Mouse (Mus musculus) E14TG2a.4 (cell line): ENCODE results near the gene Trappc3l.

Source experiments
- H3K27me3 ChIP-seq: 2 replicates; pipeline ENCODE4 v1.6.1; 2014; ENCODE audit warnings: low read length, control low read depth; ENCODE audit not compliant: insufficient read depth
- H3K36me3 ChIP-seq: 2 replicates; pipeline ENCODE4 v1.6.1; 2014; ENCODE audit warnings: low read length, control low read depth; ENCODE audit not compliant: insufficient read depth
- H3K4me1 ChIP-seq: replicated peaks from 2 replicates; pipeline ENCODE4 v1.6.1; 2014; ENCODE audit warnings: low read depth, low read length, control low read depth
- H3K4me3 ChIP-seq: replicated peaks from 2 replicates; pipeline ENCODE4 v1.5.1; 2014; ENCODE audit warnings: mild to moderate bottlenecking, low read length
- H3K9me3 ChIP-seq: 2 replicates; pipeline ENCODE4 v1.6.1; 2014; ENCODE audit warnings: low read length, control low read depth
- CTCF ChIP-seq: conservative IDR thresholded peaks from 2 replicates; pipeline ENCODE4 v1.5.1; 2014; ENCODE audit warnings: low read length
- NANOG ChIP-seq: IDR thresholded peaks from 2 replicates; pipeline ENCODE4 v1.6.1; 2014; ENCODE audit warnings: borderline replicate concordance, low read length, mixed read lengths
- POU5F1 ChIP-seq: IDR thresholded peaks from 2 replicates; pipeline ENCODE4 v1.6.1; 2014; ENCODE audit warnings: low read length, borderline replicate concordance

Trappc3l gene

DNA sequence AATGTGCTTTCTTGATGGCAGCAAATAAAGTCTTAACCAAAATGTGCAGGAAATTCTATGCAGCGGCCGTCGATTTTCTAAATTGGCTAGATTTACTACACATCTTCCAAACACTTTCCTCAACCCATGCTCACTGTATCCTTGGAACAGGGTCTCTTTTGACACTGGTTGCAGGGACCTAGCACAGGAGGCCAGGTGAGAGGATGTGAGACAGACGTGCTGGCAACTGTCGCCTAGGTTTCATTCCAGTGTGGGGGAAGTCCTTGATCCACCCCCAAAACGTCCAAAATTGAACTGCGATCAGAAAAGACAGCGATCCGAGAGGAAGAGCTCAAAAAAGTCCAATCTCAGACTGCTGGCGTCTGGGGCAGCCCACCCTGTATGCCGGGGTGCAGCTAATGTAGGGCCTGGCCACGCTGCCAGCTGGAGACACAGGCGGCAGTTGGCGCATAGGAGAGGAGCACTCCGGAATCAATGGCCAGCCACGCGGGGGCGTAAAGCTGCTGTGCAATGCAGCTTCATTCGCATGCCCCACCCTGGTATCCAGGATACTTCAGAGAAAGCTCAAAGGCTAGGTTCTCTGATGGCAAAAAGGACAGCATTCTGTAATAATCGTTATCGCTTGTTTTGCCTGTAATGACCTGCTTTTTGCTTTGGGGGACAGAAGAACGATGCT, 3.6 kb upstream of the Trappc3l start:
- Histone ChIP-seq H3K4me1 (peaks cover 21% of the 10 kb centered on the region), H3K4me3 (peak overlapping the region; percentile 49), H3K36me3 (no peaks in the 10 kb centered on the region), H3K9me3 (no peaks in the 10 kb centered on the region), H3K27me3 (0 out of 2 replicates have a peak, but pooled peaks cover 5% of the 10 kb centered on the region)
- no peak for TF ChIP-seq NANOG
- TF ChIP-seq CTCF = peak; percentile 29

DNA sequence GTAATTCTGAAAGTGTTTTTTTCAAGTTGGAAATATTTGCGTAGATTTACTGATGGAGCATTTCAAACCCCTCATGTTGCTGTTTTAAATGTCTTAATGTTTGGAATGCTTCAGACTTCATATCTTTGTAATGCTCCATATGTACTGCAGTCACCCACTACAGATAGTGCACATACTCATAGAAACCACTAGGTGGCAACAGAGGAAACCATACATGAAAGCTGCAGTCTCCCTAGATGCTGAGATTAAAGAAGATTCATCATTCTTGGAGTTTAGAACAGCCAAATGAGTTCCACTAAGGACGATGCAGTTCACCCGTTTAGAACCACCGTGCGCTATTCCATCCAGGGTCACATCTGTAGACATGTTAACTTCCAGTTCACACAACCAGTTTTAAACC, 810 bp upstream of the Trappc3l start:
- TF ChIP-seq POU5F1 (no peak), NANOG (no peak), CTCF (peak; percentile 87)
- no peaks in the 10 kb centered on the region for H3K36me3 ChIP-seq

DNA sequence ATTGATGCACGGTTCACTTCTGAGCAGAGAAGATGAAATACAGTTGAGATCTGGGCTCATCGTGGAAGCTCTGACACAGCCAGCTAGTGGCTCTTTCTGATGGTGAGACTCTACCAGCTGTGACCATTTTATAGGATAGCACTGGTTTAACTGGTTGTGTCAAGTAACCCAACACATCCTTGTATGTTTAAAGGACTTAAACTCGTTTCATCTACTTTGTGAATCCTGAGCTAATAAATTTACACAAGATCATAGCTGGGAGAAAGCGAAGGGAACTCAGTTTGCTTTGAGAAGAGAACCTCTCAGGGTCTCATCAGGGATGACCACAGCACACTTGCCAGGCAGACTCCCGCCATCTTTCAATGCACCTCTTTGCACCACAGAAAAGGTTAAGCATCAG, 6.8 kb downstream of the Trappc3l start, which contains the start of gene Calhm4:
Gene Calhm4, minus strand, starts transcription at position 101 of the 400 bp plus-strand sequence.
- TF ChIP-seq NANOG (no peak), CTCF (no peak), POU5F1 (no peak)
- H3K36me3 ChIP-seq = no peaks in the 10 kb centered on the region

More for the DNA sequence above, 810 bp upstream of the Trappc3l start:
- Histone ChIP-seq H3K27me3 (0 out of 2 replicates have a peak, but pooled peaks cover 5% of the 10 kb centered on the region), H3K4me1 (peaks cover 12% of the 10 kb centered on the region), H3K9me3 (no peaks in the 10 kb centered on the region), H3K4me3 (no peak overlapping the region)

DNA sequence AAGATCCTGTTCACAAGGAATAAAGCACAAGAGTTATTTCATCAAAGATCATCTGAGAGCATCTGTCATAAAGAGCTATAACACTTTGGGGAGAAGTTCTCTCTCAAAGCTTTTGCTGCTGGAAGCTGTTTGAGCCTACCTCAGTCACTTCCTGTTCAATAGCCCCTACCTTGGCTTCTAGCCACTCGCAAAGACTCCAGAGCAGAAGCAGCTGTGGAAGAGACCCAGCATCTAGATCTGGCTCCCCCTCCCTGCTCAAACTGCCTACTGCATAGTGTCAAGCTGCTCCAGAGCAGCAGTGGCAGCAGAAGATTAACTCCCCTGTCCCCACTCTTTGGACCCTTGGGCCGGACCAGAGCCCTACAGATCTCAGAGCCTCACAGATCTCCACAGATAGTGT, 16.6 kb downstream of the Trappc3l start:
- H3K9me3 ChIP-seq = no peaks in the 10 kb centered on the region

More for the DNA sequence above, 6.8 kb downstream of the Trappc3l start, which contains the start of gene Calhm4:
- H3K4me3 ChIP-seq = no peak within 1 kb of the TSS
- H3K27me3 ChIP-seq = no peaks in the 10 kb centered on the region
- no peaks in the 10 kb centered on the region for H3K9me3 ChIP-seq
- no peaks in the 10 kb centered on the region for H3K4me1 ChIP-seq

DNA sequence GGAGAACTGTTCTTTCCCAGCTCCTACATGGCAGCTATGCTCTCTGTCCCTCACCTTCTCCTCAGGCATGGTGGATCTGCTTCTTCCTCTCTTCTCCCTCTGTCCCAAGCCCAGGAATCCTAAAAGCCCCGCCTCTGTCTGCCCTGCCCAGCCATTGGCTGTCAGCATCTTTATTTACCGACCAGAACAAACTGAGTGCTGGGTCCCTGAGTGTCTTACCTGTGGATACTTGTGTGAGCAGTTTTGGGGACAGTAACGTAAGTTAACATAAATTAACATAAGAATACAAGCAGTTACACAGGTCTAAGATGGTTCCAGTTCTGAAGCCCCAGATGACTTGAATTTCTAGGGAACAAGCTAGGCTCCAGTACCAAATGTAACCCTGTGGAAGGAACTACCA, 29.2 kb downstream of the Trappc3l start:
- no peak for TF ChIP-seq CTCF
- TF ChIP-seq POU5F1 = no peak
- TF ChIP-seq NANOG = no peak
- Histone ChIP-seq H3K4me1 (peaks cover 9% of the 10 kb centered on the region), H3K36me3 (no peaks in the 10 kb centered on the region), H3K27me3 (no peaks in the 10 kb centered on the region), H3K9me3 (no peaks in the 10 kb centered on the region), H3K4me3 (no peak overlapping the region)

More for the DNA sequence above, 16.6 kb downstream of the Trappc3l start:
- TF ChIP-seq POU5F1 = no peak
- no peak for TF ChIP-seq NANOG
- no peak for TF ChIP-seq CTCF
- Histone ChIP-seq H3K4me1 (no peaks in the 10 kb centered on the region), H3K36me3 (no peaks in the 10 kb centered on the region), H3K27me3 (no peaks in the 10 kb centered on the region), H3K4me3 (no peak overlapping the region)

DNA sequence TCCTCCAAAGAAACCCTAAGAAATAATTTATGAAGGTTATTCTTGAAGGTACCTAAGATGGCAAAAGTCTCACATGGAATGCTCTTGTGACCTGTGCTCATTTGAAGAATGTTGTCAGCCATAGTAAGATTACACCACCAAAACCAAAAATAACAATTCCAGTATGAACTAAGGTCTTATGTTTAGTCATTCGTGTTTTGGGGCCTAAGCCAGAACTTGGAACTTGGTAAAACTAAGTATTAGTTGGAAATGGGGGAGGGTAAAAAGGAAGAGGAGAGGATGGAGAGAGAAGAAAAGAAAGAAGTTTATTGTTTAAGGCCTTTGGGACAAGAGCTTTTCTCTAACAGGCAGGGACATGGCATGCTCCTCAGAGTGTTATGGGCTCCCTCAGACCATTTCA, 32.2 kb downstream of the Trappc3l start:
- H3K4me1 ChIP-seq = peaks cover 9% of the 10 kb centered on the region
- no peaks in the 10 kb centered on the region for H3K36me3 ChIP-seq
- no peaks in the 10 kb centered on the region for H3K27me3 ChIP-seq
- TF ChIP-seq CTCF (no peak), POU5F1 (no peak), NANOG (no peak)
- no peak overlapping the region for H3K4me3 ChIP-seq
- H3K9me3 ChIP-seq = no peaks in the 10 kb centered on the region

DNA sequence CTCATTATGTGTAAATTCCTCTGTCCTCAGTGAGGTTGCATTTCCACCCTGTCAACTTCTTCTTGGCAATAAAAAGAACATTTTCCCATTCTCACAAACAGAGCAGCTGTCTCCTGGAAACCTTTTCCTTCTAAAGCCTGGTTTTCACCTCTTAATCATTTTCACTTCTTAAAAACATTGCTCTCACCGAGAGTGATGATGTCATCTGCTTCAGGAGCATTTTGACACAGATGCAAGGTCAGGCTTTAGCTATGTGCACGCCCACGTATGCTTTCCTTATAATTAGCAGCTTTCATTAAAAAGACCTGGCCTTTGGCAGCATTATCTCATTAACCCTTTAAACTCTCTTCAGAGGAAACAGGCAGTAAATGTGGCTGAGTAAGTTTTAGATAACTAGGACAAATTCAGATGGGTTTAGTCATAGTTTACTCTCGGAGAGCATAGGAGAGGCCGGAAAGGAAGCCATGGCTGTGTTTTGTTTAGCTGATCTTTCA, 33.6 kb downstream of the Trappc3l start:
- Histone ChIP-seq H3K4me3 (no peak overlapping the region), H3K27me3 (no peaks in the 10 kb centered on the region), H3K36me3 (no peaks in the 10 kb centered on the region), H3K9me3 (no peaks in the 10 kb centered on the region), H3K4me1 (peaks cover 9% of the 10 kb centered on the region)
- no peak for TF ChIP-seq POU5F1
- TF ChIP-seq CTCF = no peak
- no peak for TF ChIP-seq NANOG

DNA sequence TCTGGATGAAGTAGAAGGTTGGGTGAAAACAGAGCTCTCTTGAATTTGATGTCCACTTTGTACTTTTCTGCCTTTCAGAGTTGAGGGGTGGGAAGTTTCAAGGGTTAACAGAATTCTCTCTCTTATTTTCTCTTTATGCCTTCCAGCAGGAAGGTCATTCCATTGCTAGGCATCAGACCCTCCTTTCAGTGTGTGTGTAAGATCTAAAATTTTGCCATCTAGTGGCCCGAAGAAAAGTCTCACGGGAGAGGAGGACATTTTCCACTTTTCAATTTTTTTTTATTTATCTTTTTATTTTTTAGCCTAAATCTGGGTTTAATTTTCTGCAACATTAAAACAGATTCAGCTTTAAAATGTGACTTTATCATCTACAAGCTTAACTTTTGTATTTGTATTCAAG, 34.3 kb downstream of the Trappc3l start:
- Histone ChIP-seq H3K27me3 (no peaks in the 10 kb centered on the region), H3K4me1 (peaks cover 6% of the 10 kb centered on the region), H3K36me3 (no peaks in the 10 kb centered on the region), H3K4me3 (no peak overlapping the region), H3K9me3 (no peaks in the 10 kb centered on the region)
- TF ChIP-seq NANOG (no peak), CTCF (no peak), POU5F1 (no peak)
